Mouse (Mus musculus) intestine, embryonic 16.5 days (tissue): ENCODE results near the gene Epb41. TPM values are rescaled to one million over a fixed set of nuclear protein-coding genes. Genes with fewer than 3 reads are reported as not detected.

ENCODE experiments used
- ATAC-seq: fragments of 200-750 bp; cut with Nextera tagmentation; 2 replicates; pipeline ENCODE4 v1.8.0; 2017; ENCODE audit warnings: moderate TSS enrichment, moderate library complexity
- H3K27ac ChIP-seq: fragments of 300-500 bp; sonication (generic); 2 replicates; pipeline ENCODE4 v1.5.1; 2014; ENCODE audit warnings: mild to moderate bottlenecking, low read length
- H3K27me3 ChIP-seq: fragments of 300-500 bp; sonication (generic); replicated peaks from 2 replicates; pipeline ENCODE4 v1.6.1; 2014; ENCODE audit warnings: low read length, control low read depth, mixed read lengths; ENCODE audit not compliant: control insufficient read depth, insufficient read depth
- H3K36me3 ChIP-seq: fragments of 300-500 bp; sonication (generic); 2 replicates; pipeline ENCODE4 v1.6.1; 2014; ENCODE audit warnings: low read length, control low read depth; ENCODE audit not compliant: control insufficient read depth, insufficient read depth
- H3K4me1 ChIP-seq: fragments of 300-500 bp; sonication (generic); 2 replicates; pipeline ENCODE4 v1.6.1; 2014; ENCODE audit warnings: low read length, control low read depth, mixed read lengths; ENCODE audit not compliant: control insufficient read depth, insufficient read depth
- H3K4me2 ChIP-seq: fragments of 300-500 bp; sonication (generic); 2 replicates; pipeline ENCODE4 v1.6.1; 2014; ENCODE audit warnings: low read depth, low read length, control low read depth
- H3K4me3 ChIP-seq: fragments of 300-500 bp; sonication (generic); 2 replicates; pipeline ENCODE4 v1.5.1; 2014; ENCODE audit warnings: mild to moderate bottlenecking, low read length
- H3K9ac ChIP-seq: fragments of 300-500 bp; sonication (generic); 2 replicates; pipeline ENCODE4 v1.6.1; 2014; ENCODE audit warnings: low read depth, low read length
- H3K9me3 ChIP-seq: fragments of 300-500 bp; sonication (generic); 2 replicates; pipeline ENCODE4 v1.6.1; 2016; ENCODE audit warnings: low read length, control low read depth; ENCODE audit not compliant: control insufficient read depth
- WGBS: fragments of 180-500 bp; shearing (Covaris S2); extraction: QIAGEN DNeasy Blood & Tissue Kit; methylation state at CpG from one replicate; pipeline ENCODE4 v1.1.7; 2014; 5-methylcytosine and 5-hydroxymethylcytosine counted together
- polyA plus RNA-seq: library from polyadenylated mRNA; unstranded; fragments of >200 nt; fragmentation: Nextera tagmentation; extraction: Ambion mirVana; gene quantifications from 2 replicates; pipeline ENCODE4 v1.2.1, GENCODE M21; 2015

Gene Epb41
- polyA plus RNA-seq, 1 experiment from 2014 or later, result 41.5 TPM

DNA sequence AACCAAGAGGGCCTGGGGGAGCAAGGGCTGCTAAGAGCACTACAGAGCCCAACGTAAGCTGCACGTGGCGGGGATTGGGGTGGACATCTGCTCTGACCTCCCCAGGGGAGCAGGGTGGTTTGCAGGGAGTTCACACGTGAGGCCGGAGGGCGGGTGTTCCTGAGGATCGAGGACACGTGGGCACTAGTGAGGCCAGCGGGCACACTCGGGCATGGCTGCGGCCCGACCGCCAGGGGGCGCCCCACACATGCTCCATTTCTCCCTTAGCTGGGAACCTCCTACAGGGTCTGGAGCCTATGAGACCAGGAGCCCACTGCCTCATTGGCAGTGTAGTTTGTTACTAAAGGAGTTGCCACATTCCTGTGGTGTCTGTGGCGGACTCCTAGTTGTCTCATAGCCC lies 158.7 kb downstream of the Epb41 start:
- no peak overlapping the region for H3K27ac ChIP-seq
- WGBS, result 15% methylated on average over 15 of the region's 15 CpGs
- H3K4me3 ChIP-seq, result no peak overlapping the region
- no peak overlapping the region for H3K4me2 ChIP-seq
- H3K4me1 ChIP-seq, result peaks cover 41% of the 10 kb centered on the region
- ATAC-seq, result 0 out of 2 replicates have a peak, but pooled peaks have one; percentile 23
- H3K9me3 ChIP-seq, result no peaks in the 10 kb centered on the region
- peak overlapping the region; percentile 37; the same call in 1 of the 2 replicates for H3K9ac ChIP-seq
- H3K27me3 ChIP-seq, result peaks cover 28% of the 10 kb centered on the region
- no peaks in the 10 kb centered on the region for H3K36me3 ChIP-seq

DNA sequence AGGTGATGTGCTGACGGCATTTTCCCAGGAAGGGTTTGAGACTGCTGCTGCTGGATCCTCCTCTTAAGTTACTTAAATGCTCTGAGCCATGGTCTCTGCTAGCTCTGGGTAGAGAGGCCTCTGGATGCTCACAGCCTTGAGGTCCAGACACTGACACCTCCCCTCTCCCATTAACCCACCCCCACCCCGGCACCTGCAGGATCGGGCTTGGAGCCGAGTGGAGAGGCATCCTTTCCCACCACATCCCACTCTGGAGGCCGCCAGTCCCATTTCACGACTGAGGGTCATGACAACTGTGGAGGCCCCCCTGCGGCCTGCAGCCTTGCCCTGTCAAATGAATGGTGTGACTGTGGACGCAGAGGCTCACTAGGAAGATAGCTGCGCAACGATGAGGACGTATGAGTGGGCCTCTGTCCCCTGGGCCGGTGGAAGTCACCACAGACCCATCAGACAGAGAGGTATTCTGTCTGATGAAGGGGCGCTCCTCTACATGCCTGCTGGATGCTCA lies 159.2 kb downstream of the Epb41 start:
- H3K4me1 ChIP-seq, result peaks cover 42% of the 10 kb centered on the region
- no peaks in the 10 kb centered on the region for H3K36me3 ChIP-seq
- no peak overlapping the region for H3K4me3 ChIP-seq
- H3K4me2 ChIP-seq, result peak overlapping the region; percentile 54; the same call in 1 of the 2 replicates
- H3K27ac ChIP-seq, result no peak overlapping the region
- ATAC-seq, result no peak
- 0 out of 2 replicates have a peak overlapping the region, but pooled peaks have one; percentile 60 for H3K9ac ChIP-seq
- peaks cover 26% of the 10 kb centered on the region for H3K27me3 ChIP-seq
- WGBS, result 41% methylated on average over 13 of the region's 13 CpGs
- no peaks in the 10 kb centered on the region for H3K9me3 ChIP-seq

DNA sequence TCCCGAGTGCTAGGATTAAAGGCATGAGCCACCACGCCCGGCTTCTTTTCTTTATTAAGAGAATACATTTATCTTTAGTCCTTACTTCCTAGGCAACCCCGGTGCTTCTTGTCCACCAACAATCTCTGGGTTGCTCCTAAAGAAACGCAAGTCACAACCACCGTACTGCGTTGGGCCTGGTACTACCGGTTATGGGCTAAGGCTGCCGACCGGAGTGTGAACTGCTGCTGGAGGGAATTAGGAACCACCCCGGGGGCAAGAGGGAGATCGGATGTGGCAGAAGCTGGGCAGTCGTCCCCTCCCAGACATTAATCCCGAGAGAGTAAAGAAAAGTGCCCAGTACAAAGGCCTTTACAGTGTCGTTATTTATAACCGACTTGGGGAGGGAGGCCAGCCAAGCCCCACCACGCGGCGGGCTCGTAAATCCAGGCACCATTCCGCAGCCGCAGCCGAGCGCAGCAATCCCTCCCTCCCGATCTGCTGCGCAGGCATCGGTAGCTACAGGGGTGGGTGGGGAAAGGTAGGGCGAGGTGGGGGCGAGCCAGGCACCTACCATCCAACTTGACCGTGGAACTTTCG lies 160.1 kb downstream of the Epb41 start:
- Histone ChIP-seq H3K4me3 (peak overlapping the region; percentile 33), H3K27ac (no peak overlapping the region), H3K27me3 (peaks cover 20% of the 10 kb centered on the region), H3K4me2 (peak overlapping the region; percentile 54), H3K4me1 (peaks cover 44% of the 10 kb centered on the region), H3K36me3 (no peaks in the 10 kb centered on the region), H3K9ac (peak overlapping the region; percentile 60), H3K9me3 (no peaks in the 10 kb centered on the region)
- ATAC-seq, result no peak
- 5% methylated on average over 31 of the region's 31 CpGs for WGBS

DNA sequence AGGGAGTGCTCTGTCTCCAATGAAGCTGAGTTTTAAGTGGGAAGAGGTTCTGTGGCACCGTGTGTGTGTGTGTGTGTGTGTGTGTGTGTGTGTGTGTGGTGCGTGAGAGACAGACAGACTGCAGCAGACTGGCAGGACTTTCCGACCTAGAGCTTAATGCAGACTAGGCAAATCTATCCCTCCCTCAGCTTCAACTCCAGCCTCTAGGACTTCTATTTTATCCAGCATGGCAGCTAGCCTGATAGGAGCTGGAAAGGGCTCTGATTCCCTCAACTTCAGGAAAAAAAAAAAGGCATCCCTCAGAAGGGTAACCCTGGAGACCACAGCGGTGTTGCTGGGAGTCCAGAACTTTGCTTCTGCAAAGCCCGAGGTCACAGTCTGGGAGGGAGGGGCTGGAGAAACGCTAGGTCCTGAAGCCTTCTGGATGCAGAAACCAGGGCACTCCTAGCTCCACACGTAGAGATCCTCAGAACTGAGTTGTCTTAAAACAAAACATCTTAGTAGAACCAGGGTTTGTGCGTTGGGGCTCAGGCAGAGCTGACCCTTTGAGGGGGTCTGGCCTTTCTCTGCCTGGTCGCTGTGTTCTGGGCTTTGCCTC lies 161.0 kb downstream of the Epb41 start:
- Histone ChIP-seq H3K36me3 (no peaks in the 10 kb centered on the region), H3K4me2 (no peak overlapping the region)

DNA sequence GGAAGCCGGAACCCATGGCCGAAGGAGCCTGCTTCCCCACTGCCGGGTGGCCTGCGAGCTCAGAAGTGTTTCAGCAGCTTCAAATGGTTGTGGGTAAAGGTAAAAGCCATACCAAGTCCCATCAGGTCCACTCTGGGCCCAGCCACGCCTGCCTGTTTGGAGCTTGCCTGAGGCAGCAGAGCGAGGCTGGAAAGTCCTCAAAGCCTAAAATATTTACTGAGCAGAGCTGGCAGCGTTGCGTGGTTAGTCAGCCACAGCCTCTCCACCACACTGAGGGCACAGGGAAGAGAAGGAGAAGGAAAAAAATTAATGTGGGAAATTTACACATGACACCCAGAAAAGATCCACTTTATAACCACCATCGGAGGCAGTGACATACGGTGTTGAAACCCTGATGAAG lies 161.6 kb downstream of the Epb41 start:
- no peaks in the 10 kb centered on the region for H3K9me3 ChIP-seq
- H3K9ac ChIP-seq, result no peak overlapping the region
- H3K4me3 ChIP-seq, result no peak overlapping the region
- H3K27ac ChIP-seq, result no peak overlapping the region
- no peaks in the 10 kb centered on the region for H3K36me3 ChIP-seq
- no peak overlapping the region for H3K4me2 ChIP-seq
- no peak for ATAC-seq
- WGBS, result 62% methylated on average over 10 of the region's 10 CpGs
- peaks cover 33% of the 10 kb centered on the region for H3K4me1 ChIP-seq
- H3K27me3 ChIP-seq, result peaks cover 20% of the 10 kb centered on the region

More for the DNA sequence above, 161.0 kb downstream of the Epb41 start:
- no peak for ATAC-seq
- Histone ChIP-seq H3K27ac (no peak overlapping the region), H3K27me3 (peaks cover 20% of the 10 kb centered on the region), H3K9ac (no peak overlapping the region), H3K4me3 (no peak overlapping the region), H3K9me3 (no peaks in the 10 kb centered on the region), H3K4me1 (peaks cover 39% of the 10 kb centered on the region)
- WGBS, result 38% methylated on average over 9 of the region's 9 CpGs

DNA sequence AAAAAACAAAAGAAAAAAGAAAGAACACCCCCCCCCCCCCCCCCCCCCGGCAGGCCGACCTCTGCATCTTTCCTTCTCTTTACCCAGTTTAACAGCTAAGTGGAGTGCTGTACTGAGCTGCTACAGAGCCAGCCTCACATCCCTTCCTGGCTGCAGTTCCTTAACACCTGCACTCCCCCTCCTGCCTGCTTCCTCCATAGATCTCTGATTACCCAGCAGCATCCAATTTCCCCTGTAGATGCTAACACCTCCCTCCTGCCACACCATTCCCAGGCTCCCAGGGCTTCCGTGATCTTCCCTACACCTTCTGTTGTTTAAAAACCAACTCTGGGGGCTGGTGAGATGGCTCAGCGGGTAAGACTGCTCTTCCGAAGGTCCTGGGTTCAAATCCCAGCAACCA lies 163.6 kb downstream of the Epb41 start:
- no peak for ATAC-seq
- 66% methylated on average over 4 of the region's 5 CpGs for WGBS
- Histone ChIP-seq H3K9ac (no peak overlapping the region), H3K27ac (no peak overlapping the region), H3K36me3 (no peaks in the 10 kb centered on the region), H3K4me1 (peaks cover 33% of the 10 kb centered on the region), H3K4me3 (no peak overlapping the region), H3K9me3 (no peaks in the 10 kb centered on the region), H3K4me2 (no peak overlapping the region), H3K27me3 (peaks cover 15% of the 10 kb centered on the region)

DNA sequence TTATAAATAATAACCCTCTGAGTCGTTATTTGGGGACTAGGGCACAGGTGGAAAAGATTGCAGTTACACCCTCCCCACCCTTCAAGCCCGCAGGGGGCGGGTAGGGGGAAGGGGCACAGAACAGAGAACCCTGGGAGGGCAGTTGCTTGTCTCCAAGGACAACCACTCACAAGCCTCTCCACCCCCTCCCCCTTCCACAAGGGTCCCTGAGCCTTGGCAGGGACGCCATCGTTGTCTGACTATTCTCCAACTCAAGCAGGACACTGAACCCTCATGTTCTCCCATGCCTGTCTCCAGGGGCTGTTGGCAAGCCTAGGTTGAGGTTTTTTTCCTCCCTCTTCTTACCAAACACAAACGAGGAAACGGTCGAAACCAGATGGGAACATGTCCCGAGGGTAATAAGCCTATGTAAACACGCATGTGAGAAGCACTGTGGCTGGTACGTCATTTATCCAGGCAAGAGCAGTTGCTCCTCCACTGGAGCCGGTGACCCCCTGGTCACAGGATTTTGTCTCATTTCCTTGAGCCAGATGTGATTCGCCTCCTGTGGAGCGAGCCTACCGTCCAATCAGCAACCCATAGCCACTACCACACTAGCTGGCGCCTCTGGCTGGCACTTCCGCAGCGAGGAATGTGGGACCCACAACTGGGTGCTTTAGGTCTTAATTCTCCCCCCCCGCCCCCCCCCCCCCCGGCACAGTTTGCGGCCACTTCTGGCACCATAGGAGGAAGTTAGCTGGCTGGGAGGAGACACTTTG lies 164.7 kb downstream of the Epb41 start:
- ATAC-seq, result peak; percentile 53
- 8% methylated on average over 18 of the region's 21 CpGs for WGBS
- Histone ChIP-seq H3K4me2 (peak overlapping the region; percentile 33), H3K4me1 (peaks cover 23% of the 10 kb centered on the region), H3K9ac (peak overlapping the region; percentile 27; the same call in 1 of the 2 replicates), H3K9me3 (no peaks in the 10 kb centered on the region), H3K27ac (peak overlapping the region; percentile 49; the same call in 1 of the 2 replicates), H3K27me3 (peaks cover 6% of the 10 kb centered on the region; the same call in 1 of the 2 replicates), H3K4me3 (0 out of 2 replicates have a peak overlapping the region, but pooled peaks have one; percentile 6), H3K36me3 (no peaks in the 10 kb centered on the region)

DNA sequence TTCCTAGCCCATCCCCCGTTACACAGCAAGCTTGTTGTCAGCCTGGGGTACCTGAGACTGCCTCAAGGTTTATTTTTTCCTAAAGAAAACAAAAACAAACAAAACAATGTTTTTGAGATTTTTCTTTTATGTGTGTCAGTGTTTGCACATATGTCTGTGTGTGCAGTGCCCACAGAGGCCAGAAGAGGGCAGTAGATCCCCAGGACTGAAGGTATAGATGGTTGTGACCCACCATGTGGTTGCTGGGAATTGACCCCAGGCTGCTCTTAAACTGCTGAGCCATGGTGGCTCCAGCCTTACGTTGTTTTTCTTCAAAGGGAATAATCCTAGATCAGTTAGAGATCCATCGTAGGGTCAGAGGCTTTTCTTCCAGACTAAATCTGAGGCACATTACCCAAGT lies 167.2 kb downstream of the Epb41 start:
- H3K9me3 ChIP-seq, result no peaks in the 10 kb centered on the region
- no peak overlapping the region for H3K27ac ChIP-seq
- no peaks in the 10 kb centered on the region for H3K27me3 ChIP-seq
- ATAC-seq, result no peak
- H3K4me3 ChIP-seq, result no peak overlapping the region
- 94% methylated on average over 3 of the region's 3 CpGs for WGBS
- H3K4me2 ChIP-seq, result no peak overlapping the region
- H3K4me1 ChIP-seq, result peaks cover 16% of the 10 kb centered on the region
- H3K36me3 ChIP-seq, result no peaks in the 10 kb centered on the region
- H3K9ac ChIP-seq, result no peak overlapping the region

DNA sequence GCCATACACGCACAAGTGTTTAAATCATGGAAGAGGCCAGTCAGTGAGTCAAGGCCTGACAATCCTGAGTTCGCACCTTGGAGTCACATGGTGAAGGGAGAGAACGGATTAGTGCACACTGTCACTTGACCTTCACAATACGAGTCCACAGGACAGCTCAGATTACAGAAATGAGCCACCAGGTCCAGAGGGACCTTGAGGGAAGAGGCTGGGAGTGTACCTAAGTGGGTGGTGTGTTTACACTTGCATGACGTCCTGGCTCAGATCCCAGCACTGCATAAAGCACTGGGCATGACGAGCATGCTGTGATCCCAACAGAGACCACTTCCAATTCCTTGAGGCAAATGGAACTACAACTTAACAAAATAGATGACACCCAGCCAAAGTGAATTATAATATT lies 168.7 kb downstream of the Epb41 start:
- Histone ChIP-seq H3K4me3 (no peak overlapping the region), H3K4me1 (peaks cover 16% of the 10 kb centered on the region), H3K27me3 (no peaks in the 10 kb centered on the region), H3K4me2 (no peak overlapping the region), H3K9ac (no peak overlapping the region), H3K27ac (no peak overlapping the region), H3K36me3 (peaks cover 7% of the 10 kb centered on the region), H3K9me3 (no peaks in the 10 kb centered on the region)
- ATAC-seq, result peak; percentile 29; the same call in 1 of the 2 replicates
- 43% methylated on average over 6 of the region's 6 CpGs for WGBS
